Mouse (Mus musculus): ENCODE results near the gene Frzb. TPM values are rescaled to one million over a fixed set of nuclear protein-coding genes. Genes with fewer than 3 reads are reported as not detected.

The Frzb gene
- polyA plus RNA-seq, 1 experiment from 2014 or later = 35.7 TPM

DNA sequence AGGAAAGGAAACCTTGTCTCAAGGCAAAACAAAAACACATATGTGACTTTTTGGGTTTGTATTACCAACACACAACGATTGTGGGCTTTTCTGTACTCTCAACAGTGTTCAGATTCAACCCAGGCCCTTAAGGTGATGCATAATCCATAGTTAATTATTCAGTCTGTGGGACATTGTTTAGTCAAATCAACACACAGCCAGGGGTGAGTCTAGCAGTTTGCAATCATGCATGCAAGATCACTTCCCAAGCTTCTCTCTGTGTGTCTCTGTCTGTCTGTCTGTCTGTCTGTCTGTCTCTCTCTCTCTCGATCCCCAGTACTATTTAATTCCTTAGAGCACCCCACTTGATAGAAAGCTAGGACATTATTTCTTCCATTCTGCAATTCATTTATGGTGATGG, 10.0 kb downstream of the Frzb start:
- DNase-seq (ENCODE audit: low spot score) (no peak), ATAC-seq (ENCODE audit: low FRiP score) (no peak)
- no peaks in the 10 kb centered on the region for H3K27me3 ChIP-seq (ENCODE audit: control insufficient read depth, insufficient read depth, low read length)
- 59% methylated on average over 2 of the region's 2 CpGs for WGBS
- H3K4me3 ChIP-seq (ENCODE audit: low read depth, low read length) = no peak overlapping the region
- no peaks in the 10 kb centered on the region for H3K4me1 ChIP-seq (replicated peaks; ENCODE audit: control insufficient read depth, insufficient read depth, low read length)
- no peaks in the 10 kb centered on the region for H3K36me3 ChIP-seq (ENCODE audit: control insufficient read depth, insufficient read depth, low read length)
- no peak overlapping the region for H3K9ac ChIP-seq (ENCODE audit: low read depth, low read length)
- no peak overlapping the region for H3K27ac ChIP-seq (ENCODE audit: low read depth, low read length)
- H3K9me3 ChIP-seq (ENCODE audit: control insufficient read depth, low read length) = no peaks in the 10 kb centered on the region
- H3K4me2 ChIP-seq (replicated peaks; ENCODE audit: low read depth, low read length) = no peak overlapping the region

DNA sequence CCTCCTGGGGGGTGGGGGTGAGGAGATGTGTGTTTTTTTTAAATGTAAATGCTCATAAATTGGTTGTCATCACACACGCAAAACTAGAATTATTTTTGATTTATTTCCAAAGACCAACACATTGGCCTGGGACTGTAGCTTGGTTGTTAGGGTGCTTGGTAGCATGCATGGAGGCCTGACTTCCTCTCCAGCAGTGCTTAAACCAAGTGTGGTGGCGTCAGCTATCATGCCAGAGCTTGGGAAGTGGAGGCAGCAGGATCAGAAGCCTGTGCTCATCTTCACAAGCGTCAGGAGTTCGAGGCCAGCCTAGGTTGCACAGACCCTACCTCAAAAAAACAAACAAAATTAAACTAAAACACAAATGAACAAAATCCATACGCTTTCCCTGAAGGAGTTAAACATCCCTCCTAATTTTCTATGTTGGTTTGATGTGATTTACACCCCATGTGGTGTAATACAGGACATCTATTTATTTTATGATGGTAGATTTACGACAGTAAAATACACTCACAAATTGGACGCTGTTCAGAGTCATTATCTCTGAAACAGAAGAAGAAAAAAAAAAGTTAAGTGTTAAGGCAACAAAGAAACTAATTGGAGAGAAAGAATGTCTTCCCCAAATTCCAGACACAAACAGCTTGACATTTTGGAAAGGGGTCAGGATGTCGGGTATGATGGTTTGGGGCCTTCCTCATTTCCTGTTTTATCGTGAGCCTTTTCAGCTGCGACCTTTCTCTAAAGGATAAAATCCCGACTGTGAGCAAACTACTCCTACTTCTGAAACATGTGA, 12.4 kb downstream of the Frzb start:
- no peak for ATAC-seq (ENCODE audit: low FRiP score)
- no peak for DNase-seq (ENCODE audit: low spot score)
- no peaks in the 10 kb centered on the region for H3K36me3 ChIP-seq (ENCODE audit: control insufficient read depth, insufficient read depth, low read length)
- H3K4me1 ChIP-seq (replicated peaks; ENCODE audit: control insufficient read depth, insufficient read depth, low read length) = no peaks in the 10 kb centered on the region
- H3K27ac ChIP-seq (ENCODE audit: low read depth, low read length) = no peak overlapping the region
- H3K27me3 ChIP-seq (ENCODE audit: control insufficient read depth, insufficient read depth, low read length) = no peaks in the 10 kb centered on the region
- no peak overlapping the region for H3K9ac ChIP-seq (ENCODE audit: low read depth, low read length)
- WGBS = 79% methylated on average over 11 of the region's 11 CpGs
- H3K9me3 ChIP-seq (ENCODE audit: control insufficient read depth, low read length) = no peaks in the 10 kb centered on the region
- no peak overlapping the region for H3K4me2 ChIP-seq (replicated peaks; ENCODE audit: low read depth, low read length)
- no peak overlapping the region for H3K4me3 ChIP-seq (ENCODE audit: low read depth, low read length)

DNA sequence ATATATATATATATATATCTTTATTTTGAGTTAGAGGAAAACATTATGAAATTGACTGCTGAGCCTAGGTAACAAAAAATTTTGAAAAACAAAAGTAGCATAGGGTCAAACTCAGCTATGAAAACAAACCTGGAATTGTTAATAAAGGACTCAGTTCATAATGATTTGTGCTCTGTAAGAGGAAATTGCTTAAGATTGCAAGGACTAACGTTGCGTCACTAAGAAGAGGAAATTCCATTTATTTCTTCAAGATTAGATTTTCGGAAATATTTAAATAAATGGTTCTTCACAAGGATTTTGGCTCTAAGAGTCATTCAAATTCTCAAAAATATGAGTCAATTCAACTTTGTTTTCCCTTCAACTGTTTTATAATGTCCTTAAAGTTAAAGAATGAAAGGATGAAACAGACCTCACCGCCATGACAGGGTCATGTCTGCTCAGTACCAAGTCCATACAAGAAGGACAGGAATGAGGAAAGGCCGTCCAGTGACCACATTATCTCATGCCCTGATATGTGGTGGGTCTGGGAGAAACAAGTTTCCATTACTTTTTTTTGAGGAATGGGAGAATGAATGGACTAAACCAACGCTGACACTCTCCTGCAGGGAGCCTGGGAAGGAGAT, 14.1 kb downstream of the Frzb start:
- Histone ChIP-seq H3K9me3 (ENCODE audit: control insufficient read depth, low read length) (no peaks in the 10 kb centered on the region), H3K27me3 (ENCODE audit: control insufficient read depth, insufficient read depth, low read length) (no peaks in the 10 kb centered on the region), H3K27ac (ENCODE audit: low read depth, low read length) (no peak overlapping the region), H3K9ac (ENCODE audit: low read depth, low read length) (no peak overlapping the region), H3K4me3 (ENCODE audit: low read depth, low read length) (no peak overlapping the region), H3K36me3 (ENCODE audit: control insufficient read depth, insufficient read depth, low read length) (no peaks in the 10 kb centered on the region), H3K4me2 (replicated peaks; ENCODE audit: low read depth, low read length) (no peak overlapping the region), H3K4me1 (replicated peaks; ENCODE audit: control insufficient read depth, insufficient read depth, low read length) (no peaks in the 10 kb centered on the region)
- no peak for ATAC-seq (ENCODE audit: low FRiP score)
- no peak for DNase-seq (ENCODE audit: low spot score)
- 91% methylated on average over 6 of the region's 6 CpGs for WGBS

DNA sequence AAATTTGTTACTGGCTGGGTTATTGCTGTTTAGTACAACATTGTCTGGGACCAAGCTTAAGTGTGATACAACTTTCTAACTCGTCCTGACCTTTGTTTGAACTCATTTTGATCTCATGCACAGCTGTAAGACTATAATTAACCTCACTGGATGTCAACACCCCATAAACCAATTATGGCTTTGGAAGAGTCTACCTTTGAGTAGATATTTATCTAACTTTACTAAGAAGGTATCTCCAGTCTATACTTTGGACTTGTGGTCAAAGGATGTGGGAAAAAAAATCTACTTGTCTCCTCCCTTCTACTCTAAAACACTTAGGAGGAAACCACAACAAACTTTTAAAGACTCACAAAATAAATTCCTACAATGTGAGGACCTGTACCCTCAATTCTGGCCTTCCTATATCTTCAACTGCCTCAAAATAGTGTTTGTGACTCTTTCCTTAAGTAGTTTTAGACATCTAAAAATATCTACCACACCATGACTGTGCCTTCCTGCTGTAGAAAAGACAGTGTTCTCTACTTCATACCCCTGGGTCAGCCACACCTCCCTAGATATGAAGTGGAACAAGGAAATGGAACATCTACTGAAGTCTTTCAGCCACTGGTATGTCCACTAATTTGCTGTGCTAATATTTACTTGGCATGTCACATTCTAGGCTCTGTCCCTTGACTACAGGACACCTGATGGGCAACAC, 16.9 kb downstream of the Frzb start:
- DNase-seq (ENCODE audit: low spot score) = no peak
- H3K9ac ChIP-seq (ENCODE audit: low read depth, low read length) = no peak overlapping the region
- no peaks in the 10 kb centered on the region for H3K4me1 ChIP-seq (replicated peaks; ENCODE audit: control insufficient read depth, insufficient read depth, low read length)

DNA sequence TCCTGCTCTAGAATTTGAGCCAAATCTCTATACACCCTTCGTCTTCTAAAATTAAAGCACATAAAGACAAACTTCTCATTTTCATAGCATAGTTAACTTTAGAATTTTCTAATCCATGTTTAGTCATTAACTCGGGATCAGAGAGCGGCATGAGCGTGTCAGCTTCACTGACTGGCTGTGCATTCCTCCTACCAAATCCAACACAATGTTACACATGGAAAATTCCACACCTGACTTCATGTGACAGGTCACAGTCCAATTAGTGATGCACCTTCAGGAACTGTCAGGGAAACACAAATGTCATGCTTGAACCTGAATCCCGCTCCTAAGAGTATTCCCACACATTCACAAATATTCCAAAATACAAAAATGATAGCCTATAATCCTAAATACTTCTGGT, 24.3 kb downstream of the Frzb start:
- H3K9ac ChIP-seq (ENCODE audit: low read depth, low read length) = no peak overlapping the region
- DNase-seq (ENCODE audit: low spot score) = no peak
- no peak overlapping the region for H3K4me3 ChIP-seq (ENCODE audit: low read depth, low read length)
- H3K4me1 ChIP-seq (replicated peaks; ENCODE audit: control insufficient read depth, insufficient read depth, low read length) = no peaks in the 10 kb centered on the region
- ATAC-seq (ENCODE audit: low FRiP score) = no peak
- H3K4me2 ChIP-seq (replicated peaks; ENCODE audit: low read depth, low read length) = no peak overlapping the region
- H3K9me3 ChIP-seq (ENCODE audit: control insufficient read depth, low read length) = no peaks in the 10 kb centered on the region
- H3K27ac ChIP-seq (ENCODE audit: low read depth, low read length) = no peak overlapping the region
- WGBS = 99% methylated on average over 5 of the region's 5 CpGs
- H3K27me3 ChIP-seq (ENCODE audit: control insufficient read depth, insufficient read depth, low read length) = no peaks in the 10 kb centered on the region
- no peaks in the 10 kb centered on the region for H3K36me3 ChIP-seq (ENCODE audit: control insufficient read depth, insufficient read depth, low read length)

More for the DNA sequence above, 16.9 kb downstream of the Frzb start:
- Histone ChIP-seq H3K27ac (ENCODE audit: low read depth, low read length) (no peak overlapping the region), H3K4me3 (ENCODE audit: low read depth, low read length) (no peak overlapping the region), H3K36me3 (ENCODE audit: control insufficient read depth, insufficient read depth, low read length) (no peaks in the 10 kb centered on the region), H3K9me3 (ENCODE audit: control insufficient read depth, low read length) (no peaks in the 10 kb centered on the region), H3K4me2 (replicated peaks; ENCODE audit: low read depth, low read length) (no peak overlapping the region), H3K27me3 (ENCODE audit: control insufficient read depth, insufficient read depth, low read length) (no peaks in the 10 kb centered on the region)
- 62% methylated on average over 1 of the region's 1 CpGs for WGBS
- no peak for ATAC-seq (ENCODE audit: low FRiP score)

DNA sequence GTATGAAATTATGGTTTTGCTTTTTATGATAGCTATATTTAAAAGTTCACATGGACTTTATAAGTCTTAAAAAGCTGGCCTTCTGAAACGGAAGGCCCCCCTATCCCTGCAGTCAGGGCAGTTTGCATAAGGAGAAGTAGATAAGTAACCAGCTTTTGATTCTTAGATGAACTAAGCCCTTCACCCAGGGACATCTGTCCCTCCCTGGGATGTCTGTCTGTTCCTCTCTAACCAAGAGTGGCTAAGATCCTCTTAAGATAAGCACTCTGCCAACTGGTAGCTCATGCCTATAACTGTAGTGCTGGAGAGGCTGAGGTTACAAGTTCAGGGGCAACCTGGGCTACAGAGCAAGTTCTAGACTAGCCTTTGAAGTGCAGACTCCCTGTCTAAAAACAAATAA, 25.4 kb downstream of the Frzb start:
- Histone ChIP-seq H3K36me3 (ENCODE audit: control insufficient read depth, insufficient read depth, low read length) (no peaks in the 10 kb centered on the region), H3K27ac (ENCODE audit: low read depth, low read length) (no peak overlapping the region), H3K4me2 (replicated peaks; ENCODE audit: low read depth, low read length) (no peak overlapping the region), H3K4me1 (replicated peaks; ENCODE audit: control insufficient read depth, insufficient read depth, low read length) (no peaks in the 10 kb centered on the region), H3K9me3 (ENCODE audit: control insufficient read depth, low read length) (no peaks in the 10 kb centered on the region), H3K4me3 (ENCODE audit: low read depth, low read length) (no peak overlapping the region), H3K27me3 (ENCODE audit: control insufficient read depth, insufficient read depth, low read length) (no peaks in the 10 kb centered on the region), H3K9ac (ENCODE audit: low read depth, low read length) (no peak overlapping the region)
- WGBS = 73% methylated on average over 1 of the region's 1 CpGs
- DNase-seq (ENCODE audit: low spot score) (no peak), ATAC-seq (ENCODE audit: low FRiP score) (no peak)

DNA sequence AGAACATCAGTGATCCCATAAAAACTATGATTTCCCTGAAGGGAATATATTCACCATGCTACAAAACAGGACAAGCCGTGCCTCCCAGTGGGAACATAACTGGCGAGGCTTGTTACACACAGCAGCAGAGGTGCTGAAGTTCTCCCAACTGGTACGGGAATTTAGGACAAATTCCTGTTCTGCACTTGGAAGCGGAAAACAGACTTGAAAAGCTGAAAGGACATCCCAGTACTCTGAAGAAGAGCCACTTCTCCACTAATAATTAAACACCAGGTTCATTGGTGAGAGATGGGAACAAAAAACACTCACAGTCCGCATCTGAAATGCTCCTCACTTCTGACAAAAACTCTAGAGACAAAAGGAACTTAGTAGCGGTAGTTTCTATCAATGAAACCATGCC, 31.1 kb downstream of the Frzb start:
- Histone ChIP-seq H3K4me1 (replicated peaks; ENCODE audit: control insufficient read depth, insufficient read depth, low read length) (no peaks in the 10 kb centered on the region), H3K4me2 (replicated peaks; ENCODE audit: low read depth, low read length) (no peak overlapping the region), H3K36me3 (ENCODE audit: control insufficient read depth, insufficient read depth, low read length) (no peaks in the 10 kb centered on the region), H3K9ac (ENCODE audit: low read depth, low read length) (no peak overlapping the region), H3K27ac (ENCODE audit: low read depth, low read length) (no peak overlapping the region), H3K9me3 (ENCODE audit: control insufficient read depth, low read length) (no peaks in the 10 kb centered on the region), H3K4me3 (ENCODE audit: low read depth, low read length) (no peak overlapping the region), H3K27me3 (ENCODE audit: control insufficient read depth, insufficient read depth, low read length) (no peaks in the 10 kb centered on the region)
- 88% methylated on average over 6 of the region's 6 CpGs for WGBS
- DNase-seq (ENCODE audit: low spot score) = no peak
- ATAC-seq (ENCODE audit: low FRiP score) = no peak

DNA sequence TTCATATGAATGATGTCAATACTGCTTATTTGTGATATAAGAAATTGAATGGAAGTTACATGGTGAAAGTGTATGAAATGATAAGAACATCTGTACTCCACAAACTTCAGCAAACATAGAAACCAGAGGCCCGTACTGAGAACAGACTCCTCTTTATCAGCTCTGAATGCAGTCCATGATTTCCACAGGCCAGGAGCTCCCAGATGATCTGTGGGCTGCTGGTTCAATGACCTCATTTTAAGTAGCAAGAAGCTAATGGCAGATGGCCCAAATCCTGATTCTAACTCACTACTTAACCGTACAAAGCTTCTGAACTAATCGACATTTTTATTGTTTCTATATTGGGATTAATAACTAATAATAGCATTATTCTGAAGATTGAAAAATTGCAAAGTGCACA, 33.0 kb downstream of the Frzb start:
- no peak for DNase-seq (ENCODE audit: low spot score)
- Histone ChIP-seq H3K27me3 (ENCODE audit: control insufficient read depth, insufficient read depth, low read length) (no peaks in the 10 kb centered on the region), H3K4me1 (replicated peaks; ENCODE audit: control insufficient read depth, insufficient read depth, low read length) (no peaks in the 10 kb centered on the region), H3K9ac (ENCODE audit: low read depth, low read length) (no peak overlapping the region), H3K9me3 (ENCODE audit: control insufficient read depth, low read length) (no peaks in the 10 kb centered on the region), H3K27ac (ENCODE audit: low read depth, low read length) (no peak overlapping the region), H3K4me2 (replicated peaks; ENCODE audit: low read depth, low read length) (no peak overlapping the region), H3K4me3 (ENCODE audit: low read depth, low read length) (no peak overlapping the region), H3K36me3 (ENCODE audit: control insufficient read depth, insufficient read depth, low read length) (no peaks in the 10 kb centered on the region)
- 86% methylated on average over 3 of the region's 3 CpGs for WGBS
- no peak for ATAC-seq (ENCODE audit: low FRiP score)
